Mouse (Mus musculus): ENCODE results near the gene Prdm11. TPM values are rescaled to one million over a fixed set of nuclear protein-coding genes. Genes with fewer than 3 reads are reported as not detected.

Gene Prdm11
- polyA plus RNA-seq, 1 experiment from 2014 or later: 1.4 TPM

DNA sequence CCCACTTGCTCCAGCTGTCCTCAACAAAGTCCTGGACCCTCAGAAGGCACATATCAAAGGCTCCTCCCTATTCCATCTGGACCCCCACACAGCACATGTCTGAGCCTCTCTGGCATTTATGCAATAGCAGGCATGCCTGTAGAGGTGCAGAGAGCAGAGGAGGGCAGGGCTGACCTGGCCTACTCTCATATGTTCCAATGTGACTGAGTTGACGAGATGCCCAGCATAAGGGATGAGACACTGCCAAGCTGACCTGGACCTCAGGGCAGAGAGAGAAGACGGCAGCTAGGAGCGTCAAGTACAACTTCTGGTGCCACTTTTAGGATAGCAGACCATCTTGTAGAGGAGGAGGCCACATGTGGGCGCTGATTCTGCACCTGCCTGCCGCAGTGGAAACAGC is 54.0 kb downstream of the Prdm11 start:
- Histone ChIP-seq H3K9ac (no peak overlapping the region), H3K4me1 (peaks cover 12% of the 10 kb centered on the region), H3K4me3 (no peak overlapping the region), H3K9me3 (replicated peaks) (peaks cover 4% of the 10 kb centered on the region; the same call in 1 of the 2 replicates), H3K27ac (no peak overlapping the region), H3K4me2 (no peak overlapping the region), H3K27me3 (no peaks in the 10 kb centered on the region), H3K36me3 (ENCODE audit: poor library complexity, severe bottlenecking) (peaks cover 36% of the 10 kb centered on the region)
- ATAC-seq: no peak
- 96% methylated on average over 5 of the region's 5 CpGs for WGBS

DNA sequence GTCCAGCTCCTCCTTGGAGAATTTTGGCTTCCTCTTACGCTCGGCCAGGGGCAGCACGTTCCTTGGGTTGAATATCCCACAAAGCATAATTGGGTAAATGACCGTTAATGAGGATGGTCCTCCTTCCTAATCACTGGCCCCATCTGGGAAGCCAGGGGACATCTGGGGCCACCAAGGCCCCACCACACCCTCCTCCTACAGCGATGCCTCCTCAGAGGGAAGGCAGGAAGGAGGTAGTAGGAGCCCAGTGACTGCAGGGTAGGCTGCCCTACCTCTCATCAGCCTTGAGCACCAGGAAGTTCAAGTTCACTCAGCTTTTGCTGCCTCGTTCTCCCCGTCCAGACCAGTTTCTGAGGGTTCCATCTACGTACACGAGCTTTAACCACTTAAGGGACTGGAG is 56.4 kb downstream of the Prdm11 start:
- ATAC-seq: no peak
- WGBS: 86% methylated on average over 9 of the region's 9 CpGs
- Histone ChIP-seq H3K27me3 (no peaks in the 10 kb centered on the region), H3K36me3 (ENCODE audit: poor library complexity, severe bottlenecking) (peaks cover 49% of the 10 kb centered on the region), H3K27ac (no peak overlapping the region), H3K4me3 (no peak overlapping the region), H3K9me3 (replicated peaks) (no peaks in the 10 kb centered on the region), H3K4me1 (peaks cover 12% of the 10 kb centered on the region), H3K4me2 (no peak overlapping the region), H3K9ac (no peak overlapping the region)

- 17% methylated on average over 19 of the region's 19 CpGs for WGBS
- Histone ChIP-seq H3K4me3 (no peak overlapping the region), H3K4me2 (peak overlapping the region; percentile 35), H3K9me3 (replicated peaks) (no peaks in the 10 kb centered on the region), H3K9ac (peak overlapping the region; percentile 45; the same call in 1 of the 2 replicates), H3K27me3 (no peaks in the 10 kb centered on the region), H3K4me1 (peaks cover 12% of the 10 kb centered on the region), H3K36me3 (ENCODE audit: poor library complexity, severe bottlenecking) (peaks cover 46% of the 10 kb centered on the region), H3K27ac (0 out of 2 replicates have a peak overlapping the region, but pooled peaks have one; percentile 58)
- peak; percentile 88 for ATAC-seq
Observed at GRCm38 (mm10) chr2:92987901-92988631, 57.9 kb downstream of the Prdm11 start.

- 75% methylated on average over 7 of the region's 7 CpGs for WGBS
- Histone ChIP-seq H3K27ac (no peak overlapping the region), H3K27me3 (no peaks in the 10 kb centered on the region), H3K36me3 (ENCODE audit: poor library complexity, severe bottlenecking) (peaks cover 37% of the 10 kb centered on the region), H3K4me1 (peaks cover 12% of the 10 kb centered on the region), H3K4me3 (no peak overlapping the region), H3K4me2 (no peak overlapping the region), H3K9me3 (replicated peaks) (no peaks in the 10 kb centered on the region), H3K9ac (no peak overlapping the region)
- ATAC-seq: no peak
Observed at GRCm38 (mm10) chr2:92987108-92987618, 58.8 kb downstream of the Prdm11 start.

GRCm38 (mm10) chr2:92985600-92985999 is 60.4 kb downstream of the Prdm11 start:
- WGBS: 52% methylated on average over 7 of the region's 7 CpGs
- Histone ChIP-seq H3K4me3 (no peak overlapping the region), H3K4me1 (peaks cover 12% of the 10 kb centered on the region), H3K27me3 (no peaks in the 10 kb centered on the region), H3K36me3 (ENCODE audit: poor library complexity, severe bottlenecking) (peaks cover 22% of the 10 kb centered on the region), H3K9ac (no peak overlapping the region), H3K4me2 (no peak overlapping the region), H3K27ac (no peak overlapping the region), H3K9me3 (replicated peaks) (no peaks in the 10 kb centered on the region)
- no peak for ATAC-seq

DNA sequence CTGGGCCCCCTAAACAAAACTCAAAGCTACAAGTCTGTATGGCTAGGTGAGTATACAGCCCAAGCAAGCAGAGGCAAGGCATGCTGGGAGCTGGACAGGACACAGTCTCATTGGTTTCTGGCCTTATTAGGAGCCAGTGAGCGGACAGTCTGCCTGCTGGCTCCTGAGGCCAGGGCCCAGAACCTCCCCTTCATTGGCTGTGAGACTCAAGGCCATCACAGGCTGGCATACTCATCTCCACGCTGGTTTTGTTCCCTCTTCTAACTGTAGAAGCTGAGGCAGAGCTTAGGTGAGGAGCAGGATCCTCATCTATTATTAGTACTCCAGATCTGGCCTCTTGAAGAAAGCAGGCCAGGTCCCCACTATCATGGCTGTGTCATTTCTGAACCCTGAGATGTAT is 60.8 kb downstream of the Prdm11 start:
- no peak overlapping the region for H3K9ac ChIP-seq
- WGBS: 91% methylated on average over 2 of the region's 2 CpGs
- ATAC-seq: no peak

GRCm38 (mm10) chr2:92984321-92985108 is 61.5 kb downstream of the Prdm11 start:
- peaks cover 12% of the 10 kb centered on the region for H3K4me1 ChIP-seq
- ATAC-seq: no peak
- WGBS: 90% methylated on average over 7 of the region's 7 CpGs
- no peak overlapping the region for H3K4me3 ChIP-seq
- H3K9ac ChIP-seq: no peak overlapping the region
- H3K27me3 ChIP-seq: no peaks in the 10 kb centered on the region
- no peaks in the 10 kb centered on the region for H3K9me3 ChIP-seq (replicated peaks)
- H3K4me2 ChIP-seq: no peak overlapping the region
- H3K36me3 ChIP-seq (ENCODE audit: poor library complexity, severe bottlenecking): peaks cover 31% of the 10 kb centered on the region
- no peak overlapping the region for H3K27ac ChIP-seq

More for the DNA sequence above, 60.8 kb downstream of the Prdm11 start:
- peaks cover 12% of the 10 kb centered on the region for H3K4me1 ChIP-seq
- H3K27ac ChIP-seq: no peak overlapping the region
- no peak overlapping the region for H3K4me3 ChIP-seq
- H3K27me3 ChIP-seq: no peaks in the 10 kb centered on the region
- H3K4me2 ChIP-seq: no peak overlapping the region
- peaks cover 25% of the 10 kb centered on the region for H3K36me3 ChIP-seq (ENCODE audit: poor library complexity, severe bottlenecking)
- no peaks in the 10 kb centered on the region for H3K9me3 ChIP-seq (replicated peaks)

DNA sequence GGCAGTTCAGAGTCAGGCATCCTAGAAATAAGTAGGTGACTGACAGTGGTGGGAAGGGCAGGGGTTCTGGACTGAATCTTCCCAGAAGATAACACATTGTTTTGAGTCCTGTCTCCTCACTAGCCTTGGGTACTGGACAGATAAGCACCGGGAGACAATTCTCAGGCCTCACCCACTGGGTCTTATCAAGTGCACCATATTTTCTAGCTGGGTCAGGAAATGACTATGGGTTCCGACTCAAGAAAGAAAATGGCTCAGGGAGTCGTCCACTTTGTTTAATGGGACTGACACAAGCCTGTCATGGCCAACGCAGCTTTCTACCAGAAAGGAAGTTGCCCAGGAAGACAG is 62.7 kb downstream of the Prdm11 start:
- H3K9ac ChIP-seq: no peak overlapping the region
- H3K4me3 ChIP-seq: no peak overlapping the region
- ATAC-seq: no peak
- no peak overlapping the region for H3K27ac ChIP-seq
- H3K9me3 ChIP-seq (replicated peaks): no peaks in the 10 kb centered on the region
- peaks cover 5% of the 10 kb centered on the region for H3K4me1 ChIP-seq
- peaks cover 44% of the 10 kb centered on the region for H3K36me3 ChIP-seq (ENCODE audit: poor library complexity, severe bottlenecking)
- 86% methylated on average over 4 of the region's 4 CpGs for WGBS
- no peak overlapping the region for H3K4me2 ChIP-seq
- no peaks in the 10 kb centered on the region for H3K27me3 ChIP-seq

GRCm38 (mm10) chr2:92982591-92983272 is 63.2 kb downstream of the Prdm11 start:
- WGBS: 82% methylated on average over 8 of the region's 8 CpGs
- Histone ChIP-seq H3K27ac (no peak overlapping the region), H3K27me3 (no peaks in the 10 kb centered on the region), H3K4me3 (no peak overlapping the region), H3K9me3 (replicated peaks) (no peaks in the 10 kb centered on the region), H3K36me3 (ENCODE audit: poor library complexity, severe bottlenecking) (peaks cover 47% of the 10 kb centered on the region), H3K9ac (no peak overlapping the region), H3K4me2 (no peak overlapping the region), H3K4me1 (peaks cover under 1% of the 10 kb centered on the region; the same call in 1 of the 2 replicates)
- ATAC-seq: no peak

DNA sequence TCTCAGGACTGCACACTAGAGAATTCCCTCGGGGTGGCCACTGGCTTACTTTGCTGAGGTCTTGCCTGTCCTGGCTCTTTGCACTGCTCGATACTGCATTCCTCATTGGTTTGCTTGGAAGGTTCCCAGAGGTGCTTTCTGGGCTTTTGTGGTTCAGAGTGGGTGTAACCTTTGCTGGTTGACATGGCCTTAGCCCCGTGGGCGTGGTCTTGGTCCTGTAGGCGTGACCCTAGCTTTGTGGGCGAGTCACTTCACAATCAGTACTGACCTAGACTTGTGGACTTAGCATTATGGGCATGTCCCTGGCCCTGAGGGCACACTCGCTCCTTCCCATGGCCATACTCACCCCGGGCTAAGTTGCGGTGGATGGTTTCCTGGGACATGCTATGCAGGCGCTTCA is 65.8 kb downstream of the Prdm11 start:
- H3K27ac ChIP-seq: no peak overlapping the region

DNA sequence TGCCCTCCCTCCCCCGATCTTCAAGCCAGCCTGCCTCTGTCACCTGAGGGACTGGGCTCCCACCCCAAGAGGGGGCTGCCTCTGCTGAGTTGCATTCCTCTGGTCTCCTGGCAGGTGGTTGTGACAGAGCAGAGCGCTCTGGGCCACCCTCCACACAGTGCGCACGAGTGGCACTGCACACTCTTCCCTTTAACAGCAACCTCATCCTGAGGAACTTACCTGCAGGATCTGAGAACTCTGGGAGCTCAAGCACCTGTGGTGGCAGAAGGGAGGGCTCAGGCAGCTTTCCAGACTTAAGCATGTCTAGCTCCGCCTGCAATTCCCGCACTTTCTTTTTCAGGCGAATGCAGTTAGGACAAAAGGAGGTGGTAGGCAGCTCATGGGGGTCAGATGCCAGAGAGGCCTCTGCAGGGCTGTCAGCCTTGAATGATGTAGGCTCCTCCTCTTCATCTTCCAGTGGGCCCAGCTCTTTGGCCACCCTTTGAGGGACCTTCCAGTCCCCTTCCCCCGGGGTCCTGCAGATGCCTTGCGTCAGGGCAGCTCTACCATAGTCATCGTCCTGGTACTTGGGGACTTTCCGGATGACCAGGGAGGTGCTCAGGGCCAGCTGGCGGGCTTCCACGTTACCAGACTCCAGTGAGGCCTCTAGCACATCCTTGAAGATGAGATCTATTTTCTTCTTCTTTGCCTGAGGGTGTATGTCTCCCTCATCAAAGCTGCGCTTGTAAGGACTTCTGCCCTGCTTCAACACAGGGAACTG is 70.8 kb downstream of the Prdm11 start:
- H3K4me2 ChIP-seq: no peak overlapping the region
- no peaks in the 10 kb centered on the region for H3K27me3 ChIP-seq
- H3K9ac ChIP-seq: no peak overlapping the region
- 74% methylated on average over 14 of the region's 14 CpGs for WGBS
- ATAC-seq: no peak
- peaks cover 78% of the 10 kb centered on the region for H3K36me3 ChIP-seq (ENCODE audit: poor library complexity, severe bottlenecking)
- H3K27ac ChIP-seq: no peak overlapping the region
- no peak overlapping the region for H3K4me3 ChIP-seq
- no peaks in the 10 kb centered on the region for H3K9me3 ChIP-seq (replicated peaks)
- H3K4me1 ChIP-seq: no peaks in the 10 kb centered on the region

More for the DNA sequence above, 65.8 kb downstream of the Prdm11 start:
- Histone ChIP-seq H3K4me1 (no peaks in the 10 kb centered on the region), H3K9me3 (replicated peaks) (no peaks in the 10 kb centered on the region), H3K4me2 (no peak overlapping the region), H3K27me3 (no peaks in the 10 kb centered on the region), H3K4me3 (no peak overlapping the region), H3K36me3 (ENCODE audit: poor library complexity, severe bottlenecking) (peaks cover 48% of the 10 kb centered on the region), H3K9ac (no peak overlapping the region)
- no peak for ATAC-seq
- WGBS: 89% methylated on average over 10 of the region's 10 CpGs
